Mouse (Mus musculus) midbrain, embryonic 12.5 days (tissue): ENCODE results near the gene Pth2r. TPM values are rescaled to one million over a fixed set of nuclear protein-coding genes. Genes with fewer than 3 reads are reported as not detected.

Experiments used
- ATAC-seq: fragments of 200-750 bp; cut with Nextera tagmentation; 2 replicates; pipeline ENCODE4 v1.8.0; 2017; ENCODE audit warnings: low read depth, moderate TSS enrichment, moderate library complexity; ENCODE audit not compliant: low FRiP score
- H3K27ac ChIP-seq: fragments of 300-500 bp; sonication (generic); replicated peaks from 2 replicates; pipeline ENCODE4 v1.5.1; 2016; ENCODE audit warnings: mild to moderate bottlenecking
- H3K27me3 ChIP-seq: fragments of 300-500 bp; sonication (generic); 2 replicates; pipeline ENCODE4 v1.6.1; 2016; ENCODE audit warnings: mild to moderate bottlenecking
- H3K36me3 ChIP-seq: fragments of 300-500 bp; sonication (generic); 2 replicates; pipeline ENCODE4 v1.6.1; 2016
- H3K4me1 ChIP-seq: fragments of 300-500 bp; sonication (generic); 2 replicates; pipeline ENCODE4 v1.6.1; 2016
- H3K4me2 ChIP-seq: fragments of 300-500 bp; sonication (generic); replicated peaks from 2 replicates; pipeline ENCODE4 v1.6.1; 2016; ENCODE audit warnings: mild to moderate bottlenecking, moderate library complexity
- H3K4me3 ChIP-seq: fragments of 300-500 bp; sonication (generic); 2 replicates; pipeline ENCODE4 v1.5.1; 2016; ENCODE audit warnings: mild to moderate bottlenecking
- H3K9ac ChIP-seq: fragments of 300-500 bp; sonication (generic); replicated peaks from 2 replicates; pipeline ENCODE4 v1.6.1; 2016; ENCODE audit warnings: mild to moderate bottlenecking, moderate library complexity
- H3K9me3 ChIP-seq: fragments of 300-500 bp; sonication (generic); 2 replicates; pipeline ENCODE4 v1.6.1; 2016; ENCODE audit warnings: mild to moderate bottlenecking
- WGBS: fragments of 180-500 bp; shearing (Covaris S2); methylation state at CpG from one replicate; pipeline ENCODE4 v1.1.7; 2016; 5-methylcytosine and 5-hydroxymethylcytosine counted together
- polyA plus RNA-seq: library from polyadenylated mRNA; unstranded; fragments of >200 nt; fragmentation: Nextera tagmentation; extraction: Ambion mirVana; gene quantifications from 2 replicates; pipeline ENCODE4 v1.2.1, GENCODE M21; 2016

The Pth2r gene
- polyA plus RNA-seq, 1 experiment from 2014 or later: 0.19 TPM

- WGBS: 87% methylated on average over 2 of the region's 2 CpGs
- no peaks in the 10 kb centered on the region for H3K9me3 ChIP-seq
- H3K27ac ChIP-seq: no peak overlapping the region
These were observed 55.9 kb downstream of the Pth2r start for GRCm38 (mm10) chr1:65337768-65338167.

GRCm38 (mm10) chr1:65340240-65340639, 58.4 kb downstream of the Pth2r start:
- no peaks in the 10 kb centered on the region for H3K9me3 ChIP-seq
- no peak overlapping the region for H3K4me3 ChIP-seq
- H3K4me2 ChIP-seq: no peak overlapping the region
- H3K36me3 ChIP-seq: no peaks in the 10 kb centered on the region
- H3K9ac ChIP-seq: no peak overlapping the region
- WGBS: 61% methylated on average over 2 of the region's 2 CpGs
- ATAC-seq: peak; percentile 52
- H3K27ac ChIP-seq: no peak overlapping the region
- no peaks in the 10 kb centered on the region for H3K4me1 ChIP-seq
- H3K27me3 ChIP-seq: no peaks in the 10 kb centered on the region

More at GRCm38 (mm10) chr1:65337768-65338167, 55.9 kb downstream of the Pth2r start:
- no peaks in the 10 kb centered on the region for H3K4me1 ChIP-seq
- H3K4me2 ChIP-seq: no peak overlapping the region
- no peaks in the 10 kb centered on the region for H3K27me3 ChIP-seq
- H3K36me3 ChIP-seq: no peaks in the 10 kb centered on the region
- H3K4me3 ChIP-seq: no peak overlapping the region
- no peak for ATAC-seq
- H3K9ac ChIP-seq: no peak overlapping the region

- H3K36me3 ChIP-seq: no peaks in the 10 kb centered on the region
- H3K4me3 ChIP-seq: no peak overlapping the region
- no peak overlapping the region for H3K9ac ChIP-seq
- H3K27me3 ChIP-seq: no peaks in the 10 kb centered on the region
- no peak overlapping the region for H3K27ac ChIP-seq
- no peak overlapping the region for H3K4me2 ChIP-seq
- no peaks in the 10 kb centered on the region for H3K9me3 ChIP-seq
- H3K4me1 ChIP-seq: no peaks in the 10 kb centered on the region
- no peak for ATAC-seq
- whole genome bisulfite sequencing: 27% methylated on average over 2 of the region's 2 CpGs
These were observed 71.1 kb downstream of the Pth2r start for GRCm38 (mm10) chr1:65352979-65353378.

GRCm38 (mm10) chr1:65354153-65354552, 72.3 kb downstream of the Pth2r start:
- Histone ChIP-seq H3K9me3 (no peaks in the 10 kb centered on the region), H3K4me1 (no peaks in the 10 kb centered on the region), H3K9ac (no peak overlapping the region), H3K27me3 (no peaks in the 10 kb centered on the region), H3K4me2 (no peak overlapping the region), H3K36me3 (no peaks in the 10 kb centered on the region), H3K4me3 (no peak overlapping the region), H3K27ac (no peak overlapping the region)
- ATAC-seq: no peak

DNA sequence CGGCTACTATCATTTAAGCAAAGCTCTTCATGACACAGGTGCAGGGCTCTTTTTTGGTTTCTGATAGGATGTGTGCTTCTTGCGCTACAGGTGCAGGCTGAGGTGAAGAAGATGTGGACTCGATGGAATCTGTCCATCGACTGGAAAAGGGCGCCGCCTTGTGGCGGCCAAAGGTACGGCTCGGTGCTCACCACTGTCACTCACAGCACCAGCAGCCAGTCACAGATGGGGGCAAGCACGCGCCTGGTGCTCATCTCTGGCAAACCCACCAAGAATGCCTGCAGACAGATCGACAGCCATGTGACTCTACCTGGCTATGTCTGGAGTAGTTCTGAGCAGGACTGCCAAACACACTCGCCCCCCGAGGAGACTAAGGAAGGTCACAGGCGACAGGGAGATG, 106.5 kb downstream of the Pth2r start:
- Histone ChIP-seq H3K27me3 (no peaks in the 10 kb centered on the region), H3K9me3 (no peaks in the 10 kb centered on the region), H3K27ac (no peak overlapping the region), H3K4me3 (no peak overlapping the region), H3K4me1 (no peaks in the 10 kb centered on the region), H3K9ac (no peak overlapping the region), H3K36me3 (no peaks in the 10 kb centered on the region), H3K4me2 (no peak overlapping the region)
- WGBS: 36% methylated on average over 15 of the region's 15 CpGs
- peak; percentile 56; the same call in 1 of the 2 replicates for ATAC-seq

- Histone ChIP-seq H3K4me3 (no peak overlapping the region), H3K4me1 (no peaks in the 10 kb centered on the region), H3K36me3 (no peaks in the 10 kb centered on the region), H3K9me3 (no peaks in the 10 kb centered on the region), H3K4me2 (no peak overlapping the region), H3K27me3 (no peaks in the 10 kb centered on the region), H3K9ac (no peak overlapping the region), H3K27ac (no peak overlapping the region)
- ATAC-seq: no peak
- 95% methylated on average over 15 of the region's 15 CpGs for WGBS
These were observed 107.8 kb downstream of the Pth2r start for GRCm38 (mm10) chr1:65389621-65390020.

DNA sequence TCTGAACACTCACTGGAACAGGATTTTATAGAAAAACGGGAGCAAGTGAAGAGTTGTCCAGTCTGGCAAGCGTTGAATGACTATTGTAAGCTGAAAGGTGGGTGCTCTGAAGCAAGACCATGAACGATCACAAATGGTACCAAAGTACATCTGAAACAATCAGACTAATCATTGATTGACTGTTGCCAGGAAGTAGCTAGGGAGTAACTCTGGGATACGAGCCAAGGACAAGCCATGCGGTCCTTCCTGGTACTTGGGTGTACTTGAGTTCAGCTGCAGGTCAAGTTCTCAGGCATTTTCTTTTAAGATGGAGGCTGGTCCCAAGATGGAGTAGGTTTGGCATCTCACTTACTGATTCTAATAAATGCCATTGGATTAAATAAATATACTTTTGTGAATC, 125.6 kb downstream of the Pth2r start:
- no peak for ATAC-seq
- Histone ChIP-seq H3K27ac (no peak overlapping the region), H3K4me3 (no peak overlapping the region), H3K36me3 (no peaks in the 10 kb centered on the region), H3K27me3 (no peaks in the 10 kb centered on the region), H3K9me3 (no peaks in the 10 kb centered on the region), H3K4me1 (no peaks in the 10 kb centered on the region), H3K9ac (no peak overlapping the region), H3K4me2 (no peak overlapping the region)
- 88% methylated on average over 5 of the region's 5 CpGs for WGBS

DNA sequence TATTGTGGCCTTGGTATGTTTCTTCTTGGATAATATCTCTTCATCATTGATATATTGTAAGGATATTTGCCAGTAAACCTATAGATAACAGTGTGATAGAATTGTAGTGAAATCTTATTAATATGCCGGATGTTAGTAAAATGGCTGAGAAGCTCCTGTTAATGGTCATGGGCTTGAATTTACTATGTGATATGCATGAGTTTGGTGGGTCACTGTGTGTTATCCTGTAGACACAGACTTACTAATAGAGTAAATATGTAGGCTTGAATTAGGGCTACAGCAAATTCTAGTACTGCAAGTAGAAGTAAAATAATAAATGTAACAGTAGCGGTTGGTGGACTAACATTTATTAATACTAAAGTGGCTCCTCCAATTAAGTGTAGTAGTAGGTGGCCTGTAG, 139.1 kb downstream of the Pth2r start:
- ATAC-seq: no peak
- Histone ChIP-seq H3K27me3 (no peaks in the 10 kb centered on the region), H3K4me1 (no peaks in the 10 kb centered on the region), H3K27ac (no peak overlapping the region), H3K9me3 (no peaks in the 10 kb centered on the region), H3K4me2 (no peak overlapping the region), H3K4me3 (no peak overlapping the region), H3K9ac (no peak overlapping the region), H3K36me3 (no peaks in the 10 kb centered on the region)
- WGBS: 95% methylated on average over 2 of the region's 2 CpGs

GRCm38 (mm10) chr1:65422501-65423010, 140.7 kb downstream of the Pth2r start:
- Histone ChIP-seq H3K4me3 (no peak overlapping the region), H3K36me3 (no peaks in the 10 kb centered on the region), H3K9ac (no peak overlapping the region), H3K9me3 (no peaks in the 10 kb centered on the region), H3K4me1 (no peaks in the 10 kb centered on the region), H3K4me2 (no peak overlapping the region), H3K27me3 (no peaks in the 10 kb centered on the region), H3K27ac (no peak overlapping the region)
- ATAC-seq: no peak

Other genes starting within 250 kb of the Pth2r start
- 0.20 TPM in 1 of 2 replicates, not detected in the other for gene Akr1cl, start 249.3 kb upstream of the Pth2r start, polyA plus RNA-seq
- not detected in 2 replicates for gene Cryge, start 230.9 kb upstream of the Pth2r start, polyA plus RNA-seq
- 0.65 TPM in 1 of 2 replicates, not detected in the other for gene Crygd, start 218.6 kb upstream of the Pth2r start, polyA plus RNA-seq
- 0.30 TPM in 1 of 2 replicates, not detected in the other for gene Crygc, start 208.4 kb upstream of the Pth2r start, polyA plus RNA-seq
- 0.36 TPM in 1 of 2 replicates, not detected in the other for gene Crygb, start 199.8 kb upstream of the Pth2r start, polyA plus RNA-seq
- not detected in 2 replicates for gene Cryga, start 178.7 kb upstream of the Pth2r start, polyA plus RNA-seq
- gene Gm28845, start 162.5 kb upstream of the Pth2r start, polyA plus RNA-seq: not detected in 2 replicates
- gene D630023F18Rik, start 158.8 kb upstream of the Pth2r start, polyA plus RNA-seq: 0.13 TPM in 1 of 2 replicates, not detected in the other
- 397 and 420 TPM in 2 replicates for gene Idh1, start 95.6 kb upstream of the Pth2r start, polyA plus RNA-seq
- gene Pikfyve, start 95.4 kb upstream of the Pth2r start, polyA plus RNA-seq: 18.4 and 19.9 TPM in 2 replicates